Mouse (Mus musculus): Measurements from ENCODE around the gene Ppp1r15a. TPM values are rescaled to one million over a fixed set of nuclear protein-coding genes. Genes with fewer than 3 reads are reported as not detected.
"Not testable (repeated sequence)": the region's sequence is repeated elsewhere in the genome, so short reads cannot be mapped to it uniquely, and the experiment has no call there.

Gene Ppp1r15a
- total RNA-seq, 4 experiments from 2014 or later, result 29.2 to 62.8 (median 45.0) TPM

- DNase-seq, result no peak
These were observed 7.5 kb downstream of the Ppp1r15a start for GRCm38 (mm10) chr7:45518618-45519017.

GRCm38 (mm10) chr7:45516846-45517245 lies 9.2 kb downstream of the Ppp1r15a start:
- DNase-seq, result not testable (repeated sequence)

GRCm38 (mm10) chr7:45515436-45515835 lies 10.6 kb downstream of the Ppp1r15a start:
- DNase-seq, result no peak

GRCm38 (mm10) chr7:45514411-45514810 lies 11.7 kb downstream of the Ppp1r15a start:
- DNase-seq, result no peak

GRCm38 (mm10) chr7:45509912-45510787 lies 15.9 kb downstream of the Ppp1r15a start, which contains the start of gene Nucb1:
TSS of gene Nucb1 (minus strand) at chr7:45510406.
- DNase-seq, result peak; percentile 93

GRCm38 (mm10) chr7:45509181-45509882 lies 16.7 kb downstream of the Ppp1r15a start:
- DNase-seq, result no peak

GRCm38 (mm10) chr7:45508561-45508960 lies 17.5 kb downstream of the Ppp1r15a start:
- DNase-seq, result no peak

GRCm38 (mm10) chr7:45507583-45507982 lies 18.5 kb downstream of the Ppp1r15a start:
- DNase-seq, result no peak

GRCm38 (mm10) chr7:45498427-45498826 lies 27.6 kb downstream of the Ppp1r15a start:
- no peak for DNase-seq

- no peak for DNase-seq
These were observed 31.5 kb downstream of the Ppp1r15a start for GRCm38 (mm10) chr7:45494548-45494947.

- no peak for DNase-seq
These were observed 33.1 kb downstream of the Ppp1r15a start for GRCm38 (mm10) chr7:45492951-45493350.

- DNase-seq, result no peak
These were observed 33.7 kb downstream of the Ppp1r15a start for GRCm38 (mm10) chr7:45492225-45492844.

- DNase-seq, result peak; percentile 62
These were observed 34.8 kb downstream of the Ppp1r15a start for GRCm38 (mm10) chr7:45491264-45491663.

GRCm38 (mm10) chr7:45490822-45491221 lies 35.2 kb downstream of the Ppp1r15a start:
- no peak for DNase-seq

GRCm38 (mm10) chr7:45489578-45489977 lies 36.5 kb downstream of the Ppp1r15a start:
- DNase-seq, result no peak

GRCm38 (mm10) chr7:45488293-45489204 lies 37.5 kb downstream of the Ppp1r15a start, which contains the start of gene Dhdh:
TSS of gene Dhdh (minus strand) at chr7:45488805.
- peak; percentile 80 for DNase-seq

- DNase-seq, result no peak
These were observed 38.2 kb downstream of the Ppp1r15a start for GRCm38 (mm10) chr7:45487861-45488292.

GRCm38 (mm10) chr7:45486761-45487415 lies 39.2 kb downstream of the Ppp1r15a start, which contains the start of gene Gm45808:
TSS of gene Gm45808 (minus strand) at chr7:45486811.
- no peak for DNase-seq

- DNase-seq, result no peak
These were observed 39.9 kb downstream of the Ppp1r15a start for GRCm38 (mm10) chr7:45486158-45486557.

- DNase-seq, result not testable (repeated sequence)
These were observed 41.1 kb downstream of the Ppp1r15a start for GRCm38 (mm10) chr7:45484985-45485384.

- no peak for DNase-seq
These were observed 43.9 kb downstream of the Ppp1r15a start for GRCm38 (mm10) chr7:45482166-45482565.

Data from adrenal gland, adult 8-10 months (tissue).